Mouse (Mus musculus) midbrain, embryonic 10.5 days (tissue): ENCODE results near the gene Dgkg. TPM values are rescaled to one million over a fixed set of nuclear protein-coding genes. Genes with fewer than 3 reads are reported as not detected.
A peak's percentile ranks its signal among the peaks of the same experiment; 100 is the strongest.

Experiments
- DNase-seq: peaks from one replicate; pipeline ENCODE4 v3.0.0-alpha.2; 2017; ENCODE audit warnings: low spot score
- H3K27ac ChIP-seq: fragments of 300-500 bp; sonication (generic); replicated peaks from 2 replicates; pipeline ENCODE4 v1.5.1; 2016; ENCODE audit warnings: mild to moderate bottlenecking
- H3K27me3 ChIP-seq: fragments of 300-500 bp; sonication (generic); 2 replicates; pipeline ENCODE4 v1.6.1; 2016; ENCODE audit warnings: low read depth, mild to moderate bottlenecking; ENCODE audit not compliant: poor library complexity, severe bottlenecking
- H3K36me3 ChIP-seq: fragments of 300-500 bp; sonication (generic); 2 replicates; pipeline ENCODE4 v1.6.1; 2016; ENCODE audit warnings: mild to moderate bottlenecking, moderate library complexity
- H3K4me1 ChIP-seq: fragments of 300-500 bp; sonication (generic); 2 replicates; pipeline ENCODE4 v1.6.1; 2016
- H3K4me3 ChIP-seq: fragments of 300-500 bp; sonication (generic); 2 replicates; pipeline ENCODE4 v1.5.1; 2016; ENCODE audit warnings: mild to moderate bottlenecking, moderate library complexity
- H3K9me3 ChIP-seq: fragments of 300-500 bp; sonication (generic); replicated peaks from 2 replicates; pipeline ENCODE4 v1.6.1; 2016; ENCODE audit warnings: mild to moderate bottlenecking
- WGBS: fragments of 180-500 bp; shearing (Covaris S2); methylation state at CpG from one replicate; pipeline ENCODE4 v1.1.7; 2016; 5-methylcytosine and 5-hydroxymethylcytosine counted together
- polyA plus RNA-seq: library from polyadenylated mRNA; unstranded; fragments of >200 nt; fragmentation: Nextera tagmentation; extraction: Ambion mirVana; gene quantifications from 2 replicates; pipeline ENCODE4 v1.2.1, GENCODE M21; 2016

Dgkg gene
- polyA plus RNA-seq, 1 experiment from 2014 or later = 0.07 TPM

DNA sequence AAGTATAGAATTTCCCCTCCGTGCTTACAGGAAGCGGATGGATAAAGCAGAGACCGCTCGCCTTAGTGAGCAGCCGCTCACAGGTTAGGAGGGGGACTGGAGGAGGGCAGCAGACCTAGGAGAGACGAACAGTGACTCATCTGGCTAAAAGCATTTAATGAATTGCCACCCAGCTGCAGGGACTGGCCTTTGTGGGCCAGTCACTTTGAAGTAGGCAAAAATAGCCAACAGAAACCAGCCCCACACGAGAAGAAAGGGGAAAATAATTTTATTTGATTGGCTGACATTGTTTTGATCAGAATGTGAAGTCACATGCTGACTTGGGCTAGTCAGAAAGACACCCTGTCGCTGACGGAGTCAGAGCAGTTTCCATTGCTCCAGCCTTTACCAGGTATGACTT is 15.4 kb downstream of the Dgkg start:
- WGBS = 42% methylated on average over 9 of the region's 9 CpGs
- H3K9me3 ChIP-seq = no peaks in the 10 kb centered on the region
- no peaks in the 10 kb centered on the region for H3K27me3 ChIP-seq
- no peak overlapping the region for H3K27ac ChIP-seq
- no peak for DNase-seq
- no peaks in the 10 kb centered on the region for H3K36me3 ChIP-seq
- peaks cover 11% of the 10 kb centered on the region; the same call in 1 of the 2 replicates for H3K4me1 ChIP-seq
- no peak overlapping the region for H3K4me3 ChIP-seq

DNA sequence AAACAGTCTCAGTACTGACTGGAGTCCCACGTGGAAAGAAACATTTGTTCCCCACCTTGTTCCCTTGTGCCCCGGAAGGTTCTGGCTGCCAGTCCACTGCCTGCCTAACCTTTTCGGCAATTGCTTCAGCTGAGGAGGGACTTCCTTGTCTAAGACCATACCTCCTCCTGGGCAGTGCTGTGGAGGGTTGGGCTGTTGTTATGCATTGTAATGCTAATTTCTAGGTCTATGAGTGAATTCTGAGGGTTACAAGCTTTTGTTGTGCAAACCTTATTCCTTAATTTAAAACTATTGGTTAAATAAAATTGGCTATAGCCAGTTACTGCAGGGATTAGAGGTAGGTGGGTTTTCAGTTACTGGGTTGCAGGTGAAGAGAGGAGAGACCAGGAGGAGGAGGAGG is 19.7 kb downstream of the Dgkg start:
- Histone ChIP-seq H3K27me3 (no peaks in the 10 kb centered on the region), H3K9me3 (no peaks in the 10 kb centered on the region), H3K27ac (no peak overlapping the region), H3K4me1 (peaks cover 11% of the 10 kb centered on the region; the same call in 1 of the 2 replicates), H3K36me3 (no peaks in the 10 kb centered on the region), H3K4me3 (no peak overlapping the region)
- 53% methylated on average over 3 of the region's 3 CpGs for WGBS
- DNase-seq = no peak

DNA sequence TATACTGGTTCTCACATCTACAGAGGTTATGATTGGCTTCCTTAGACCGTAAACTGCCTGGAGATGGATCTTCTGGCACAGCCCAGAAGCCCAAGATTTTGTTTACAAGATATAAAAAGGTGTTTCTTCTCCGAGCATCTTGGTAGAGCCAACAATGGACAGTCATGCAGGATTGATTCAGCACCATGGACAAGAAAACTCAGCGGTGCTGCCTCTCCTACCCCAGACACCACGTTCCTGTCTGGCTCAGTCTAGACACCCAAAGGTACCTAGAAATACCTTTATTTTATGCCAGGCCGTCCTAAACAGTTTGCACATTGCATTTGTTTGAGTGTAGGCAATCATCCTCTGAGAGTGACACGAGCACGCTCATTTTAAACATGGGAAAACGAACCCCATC is 21.3 kb downstream of the Dgkg start:
- no peak for DNase-seq
- peaks cover 6% of the 10 kb centered on the region for H3K4me1 ChIP-seq
- no peak overlapping the region for H3K4me3 ChIP-seq
- H3K9me3 ChIP-seq = no peaks in the 10 kb centered on the region
- H3K27ac ChIP-seq = no peak overlapping the region
- no peaks in the 10 kb centered on the region for H3K36me3 ChIP-seq
- H3K27me3 ChIP-seq = no peaks in the 10 kb centered on the region
- 65% methylated on average over 8 of the region's 8 CpGs for WGBS

DNA sequence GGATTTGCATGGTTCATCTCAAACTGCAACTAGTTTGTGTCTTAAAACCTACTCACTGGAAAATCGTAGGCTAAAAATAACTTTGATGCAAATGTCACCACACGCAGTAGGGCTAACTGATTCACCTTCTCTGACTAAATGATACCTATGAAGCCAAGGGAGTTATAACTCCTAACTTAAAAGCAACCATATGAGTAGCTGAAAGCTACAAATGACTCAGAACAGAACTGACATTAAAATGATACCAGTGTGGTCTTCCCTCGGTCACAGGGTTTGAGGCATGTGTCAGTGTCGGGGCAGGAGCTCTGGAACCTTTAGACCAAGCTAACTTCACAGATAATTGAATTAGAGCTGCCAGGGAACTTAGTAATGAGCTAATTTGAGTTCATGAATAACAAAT is 24.0 kb downstream of the Dgkg start:
- no peaks in the 10 kb centered on the region for H3K9me3 ChIP-seq
- H3K36me3 ChIP-seq = no peaks in the 10 kb centered on the region
- peaks cover 4% of the 10 kb centered on the region; the same call in 1 of the 2 replicates for H3K27me3 ChIP-seq
- peaks cover 4% of the 10 kb centered on the region; the same call in 1 of the 2 replicates for H3K4me1 ChIP-seq
- DNase-seq = no peak
- H3K27ac ChIP-seq = no peak overlapping the region
- H3K4me3 ChIP-seq = no peak overlapping the region
- 93% methylated on average over 4 of the region's 4 CpGs for WGBS

DNA sequence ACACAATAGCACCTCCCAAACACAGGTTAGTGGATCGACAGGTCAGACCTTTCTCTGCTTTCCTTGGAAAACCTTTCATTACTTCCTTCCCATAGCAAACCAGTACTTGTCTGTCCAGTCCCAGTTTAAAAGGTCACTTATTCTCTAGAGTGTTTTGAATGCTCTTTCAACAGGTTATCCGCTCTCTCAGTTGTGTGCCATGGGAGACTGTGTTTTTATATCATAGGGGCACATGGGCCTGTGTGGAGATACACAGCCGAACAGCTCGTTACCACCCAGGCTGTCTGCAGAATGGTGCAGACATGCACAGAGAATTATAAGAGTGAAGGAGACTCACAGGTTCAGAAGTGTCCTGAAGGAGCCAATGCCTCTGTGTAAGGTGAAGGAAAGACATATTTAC is 26.7 kb downstream of the Dgkg start:
- Histone ChIP-seq H3K27me3 (peaks cover 4% of the 10 kb centered on the region; the same call in 1 of the 2 replicates), H3K4me1 (peaks cover 4% of the 10 kb centered on the region; the same call in 1 of the 2 replicates), H3K4me3 (no peak overlapping the region), H3K27ac (no peak overlapping the region), H3K36me3 (no peaks in the 10 kb centered on the region), H3K9me3 (no peaks in the 10 kb centered on the region)
- DNase-seq = no peak
- WGBS = 82% methylated on average over 4 of the region's 4 CpGs

DNA sequence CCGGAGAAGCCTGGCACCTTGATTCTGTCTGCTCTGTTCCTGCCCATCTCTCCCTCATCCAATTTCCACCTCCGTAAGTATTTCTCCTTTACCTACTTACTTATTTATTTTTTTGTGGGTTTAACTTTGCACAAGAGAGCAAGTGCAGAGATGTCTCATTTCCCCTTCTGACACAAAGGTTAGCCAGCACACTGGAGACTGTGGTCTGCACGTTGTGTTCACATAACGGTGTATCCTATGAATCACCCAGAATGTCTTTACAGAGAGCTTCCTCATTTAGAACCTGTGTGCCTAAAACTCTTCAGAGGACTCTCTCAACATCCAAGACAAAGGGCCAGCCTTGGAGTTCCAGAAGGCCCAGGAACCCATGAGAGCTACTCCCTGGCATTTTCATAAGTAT is 27.1 kb downstream of the Dgkg start:
- H3K27me3 ChIP-seq = peaks cover 4% of the 10 kb centered on the region; the same call in 1 of the 2 replicates
- no peak for DNase-seq
- H3K4me1 ChIP-seq = peaks cover 4% of the 10 kb centered on the region; the same call in 1 of the 2 replicates
- H3K9me3 ChIP-seq = no peaks in the 10 kb centered on the region
- no peak overlapping the region for H3K4me3 ChIP-seq
- H3K27ac ChIP-seq = no peak overlapping the region
- H3K36me3 ChIP-seq = no peaks in the 10 kb centered on the region
- WGBS = 86% methylated on average over 4 of the region's 4 CpGs

DNA sequence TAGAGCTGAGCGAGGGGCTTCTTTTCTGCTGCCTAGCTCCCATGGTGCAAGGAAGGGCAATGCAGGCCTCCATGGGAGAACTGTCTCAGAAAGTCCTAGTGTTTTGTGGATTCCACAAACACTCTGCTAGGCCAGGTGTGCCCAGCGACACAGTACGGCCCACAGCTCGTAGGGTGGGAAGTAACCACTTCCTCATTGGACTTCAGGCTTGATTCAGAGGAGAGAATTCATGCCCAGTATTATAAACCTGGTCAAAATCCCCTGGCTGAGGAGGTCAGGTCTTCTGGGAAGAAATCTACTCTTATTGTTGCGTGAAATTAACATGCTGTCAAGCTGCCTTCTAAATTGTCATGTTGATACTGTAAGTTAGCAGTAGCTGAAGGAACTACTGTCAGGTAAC is 31.0 kb downstream of the Dgkg start:
- H3K27me3 ChIP-seq = peaks cover 4% of the 10 kb centered on the region; the same call in 1 of the 2 replicates
- H3K4me1 ChIP-seq = peaks cover 8% of the 10 kb centered on the region
- DNase-seq = no peak
- no peak overlapping the region for H3K27ac ChIP-seq
- H3K36me3 ChIP-seq = no peaks in the 10 kb centered on the region
- 90% methylated on average over 5 of the region's 5 CpGs for WGBS
- H3K9me3 ChIP-seq = no peaks in the 10 kb centered on the region
- H3K4me3 ChIP-seq = no peak overlapping the region

DNA sequence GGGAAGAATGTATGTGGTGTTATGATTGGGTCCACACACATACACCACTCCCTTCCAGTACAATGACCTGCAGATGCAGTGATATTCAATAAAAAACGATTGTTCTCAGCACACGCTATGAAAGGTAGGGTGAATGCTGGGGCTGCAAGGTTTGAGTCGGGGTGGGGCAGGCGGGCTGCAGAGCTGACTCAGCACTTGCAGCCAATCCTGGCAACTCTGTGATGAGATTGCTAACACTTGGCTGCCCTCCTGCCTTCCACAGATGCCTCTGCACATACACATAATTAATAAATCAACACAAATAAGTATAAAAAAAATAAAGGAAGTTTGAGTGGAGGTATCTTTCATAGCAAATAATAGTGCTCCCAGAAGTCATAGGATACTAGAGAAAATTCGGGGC is 31.6 kb downstream of the Dgkg start:
- H3K9me3 ChIP-seq = no peaks in the 10 kb centered on the region
- no peak for DNase-seq
- peaks cover 4% of the 10 kb centered on the region; the same call in 1 of the 2 replicates for H3K27me3 ChIP-seq
- no peak overlapping the region for H3K4me3 ChIP-seq
- no peak overlapping the region for H3K27ac ChIP-seq
- H3K4me1 ChIP-seq = peaks cover 4% of the 10 kb centered on the region
- H3K36me3 ChIP-seq = no peaks in the 10 kb centered on the region
- 87% methylated on average over 5 of the region's 5 CpGs for WGBS

DNA sequence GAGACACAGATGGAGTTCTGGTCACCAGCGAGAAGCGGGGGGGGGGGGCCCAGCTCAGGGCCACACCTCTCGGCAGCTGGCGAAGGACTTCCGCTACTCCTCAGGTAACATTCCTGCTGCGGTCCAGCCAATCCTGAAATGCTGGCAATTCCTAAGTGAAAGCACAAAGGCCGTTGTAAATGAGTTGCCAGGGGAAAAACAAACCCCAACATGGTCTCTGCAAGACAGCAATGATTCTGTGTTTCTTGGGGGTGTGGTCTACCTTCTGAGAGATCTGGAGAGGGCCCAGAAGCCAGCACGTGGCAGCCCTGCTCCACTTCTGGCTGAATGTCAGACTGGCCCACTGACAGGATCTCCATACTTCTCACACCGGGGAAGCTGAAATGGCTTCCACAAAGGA is 34.7 kb downstream of the Dgkg start:
- 0 out of 2 replicates have a peak overlapping the region, but pooled peaks have one; percentile 17 for H3K27ac ChIP-seq
- no peak for DNase-seq

DNA sequence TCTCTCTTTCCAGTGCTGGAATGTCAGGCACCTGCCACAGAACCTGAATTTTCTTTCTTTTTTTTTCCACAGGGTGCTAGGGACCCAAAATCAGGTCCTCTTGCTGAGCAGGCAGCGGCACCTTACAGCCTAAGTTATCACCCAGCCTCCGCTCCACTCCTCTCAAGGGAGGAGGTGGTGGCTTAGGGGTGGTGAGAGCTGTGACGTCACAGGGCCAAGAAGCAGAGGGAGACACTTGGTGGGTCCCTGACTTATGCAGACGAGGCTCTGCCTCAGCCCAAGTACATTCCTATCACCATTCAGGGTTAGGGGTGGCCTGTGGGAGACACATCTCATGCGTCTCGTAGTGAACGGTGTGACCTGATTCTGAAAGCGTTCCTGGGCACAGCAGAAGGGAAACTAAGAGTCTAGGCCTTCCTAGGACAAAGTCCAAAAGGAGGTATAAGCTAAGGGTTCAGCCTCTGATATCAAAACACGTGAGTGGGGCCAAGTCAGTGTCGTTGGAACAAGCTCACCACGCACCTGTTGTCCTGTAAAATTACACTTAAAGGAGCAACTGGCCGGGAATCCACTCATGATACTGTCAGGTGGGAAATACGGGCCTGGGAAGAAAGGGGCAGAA is 35.6 kb downstream of the Dgkg start:
- DNase-seq = no peak
- Histone ChIP-seq H3K27me3 (no peaks in the 10 kb centered on the region), H3K4me1 (peaks cover 4% of the 10 kb centered on the region; the same call in 1 of the 2 replicates), H3K4me3 (no peak overlapping the region), H3K27ac (no peak overlapping the region), H3K36me3 (no peaks in the 10 kb centered on the region), H3K9me3 (no peaks in the 10 kb centered on the region)
- WGBS = 85% methylated on average over 13 of the region's 13 CpGs

More for the DNA sequence above, 34.7 kb downstream of the Dgkg start:
- no peaks in the 10 kb centered on the region for H3K9me3 ChIP-seq
- H3K36me3 ChIP-seq = no peaks in the 10 kb centered on the region
- no peaks in the 10 kb centered on the region for H3K27me3 ChIP-seq
- no peak overlapping the region for H3K4me3 ChIP-seq
- H3K4me1 ChIP-seq = peaks cover 4% of the 10 kb centered on the region; the same call in 1 of the 2 replicates
- WGBS = 57% methylated on average over 9 of the region's 9 CpGs

DNA sequence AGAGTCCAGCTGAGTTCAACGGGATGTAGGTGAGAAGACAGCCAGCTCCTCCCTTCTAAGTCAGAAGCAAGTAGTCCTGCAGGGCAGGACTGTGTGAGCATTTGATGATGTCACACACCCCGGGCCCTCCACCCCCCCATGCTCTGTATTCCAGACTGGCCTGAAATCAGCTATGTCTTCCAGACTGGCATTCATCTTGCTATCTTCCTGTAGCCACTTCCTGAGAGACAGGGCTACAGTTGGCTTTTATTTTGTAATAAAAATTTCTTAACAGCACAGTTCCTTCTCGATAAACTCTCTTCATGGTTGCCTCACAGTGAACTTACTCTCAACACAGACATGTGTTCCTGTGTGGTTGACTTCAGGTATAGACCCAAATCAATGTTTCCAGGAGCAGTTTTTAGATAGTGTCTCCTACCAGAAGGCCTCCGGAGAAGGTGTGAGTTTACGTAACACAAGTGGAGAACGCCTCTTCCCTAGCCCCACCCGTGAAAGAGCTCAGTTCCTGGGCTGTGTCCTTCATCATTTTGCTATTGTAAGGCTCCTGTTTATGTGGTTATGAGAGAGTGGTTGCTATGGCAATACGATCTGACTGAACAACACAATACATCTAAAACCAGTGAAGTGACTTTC is 38.5 kb downstream of the Dgkg start:
- WGBS = 86% methylated on average over 8 of the region's 8 CpGs
- DNase-seq = no peak
- H3K4me3 ChIP-seq = no peak overlapping the region
- no peaks in the 10 kb centered on the region for H3K9me3 ChIP-seq
- no peak overlapping the region for H3K27ac ChIP-seq
- no peaks in the 10 kb centered on the region for H3K36me3 ChIP-seq
- H3K27me3 ChIP-seq = no peaks in the 10 kb centered on the region
- peaks cover 4% of the 10 kb centered on the region; the same call in 1 of the 2 replicates for H3K4me1 ChIP-seq

DNA sequence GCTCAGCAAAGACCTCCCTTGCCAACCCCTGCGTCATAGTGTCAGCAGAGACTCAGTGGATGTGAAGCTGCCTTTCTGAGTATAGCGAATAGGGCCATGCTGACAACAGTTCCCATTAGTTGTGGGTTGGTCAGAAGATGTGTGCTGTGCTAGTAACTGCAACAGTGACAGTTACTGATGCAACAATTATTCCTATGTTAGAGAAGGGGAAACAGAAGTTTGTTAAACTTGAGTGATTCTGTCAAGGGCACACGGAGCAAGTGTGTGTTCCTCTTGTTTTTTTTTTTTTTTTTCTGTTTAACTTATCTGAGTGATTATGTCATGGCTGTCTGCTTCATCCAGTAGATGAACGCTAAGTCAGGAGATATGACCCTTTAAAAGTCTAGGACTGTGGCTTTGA is 41.2 kb downstream of the Dgkg start:
- WGBS = 91% methylated on average over 4 of the region's 4 CpGs
- no peaks in the 10 kb centered on the region for H3K4me1 ChIP-seq
- DNase-seq = no peak
- no peaks in the 10 kb centered on the region for H3K27me3 ChIP-seq
- no peaks in the 10 kb centered on the region for H3K36me3 ChIP-seq
- no peak overlapping the region for H3K4me3 ChIP-seq
- H3K9me3 ChIP-seq = no peaks in the 10 kb centered on the region
- H3K27ac ChIP-seq = no peak overlapping the region
